Mouse (Mus musculus) testis, postnatal 10 days (tissue): ENCODE data around the gene Tiam1.

Source experiments
- DNase-seq: peaks from one replicate; pipeline ENCODE4 v3.0.0; 2021; ENCODE audit warnings: low spot score

Gene Tiam1

DNA sequence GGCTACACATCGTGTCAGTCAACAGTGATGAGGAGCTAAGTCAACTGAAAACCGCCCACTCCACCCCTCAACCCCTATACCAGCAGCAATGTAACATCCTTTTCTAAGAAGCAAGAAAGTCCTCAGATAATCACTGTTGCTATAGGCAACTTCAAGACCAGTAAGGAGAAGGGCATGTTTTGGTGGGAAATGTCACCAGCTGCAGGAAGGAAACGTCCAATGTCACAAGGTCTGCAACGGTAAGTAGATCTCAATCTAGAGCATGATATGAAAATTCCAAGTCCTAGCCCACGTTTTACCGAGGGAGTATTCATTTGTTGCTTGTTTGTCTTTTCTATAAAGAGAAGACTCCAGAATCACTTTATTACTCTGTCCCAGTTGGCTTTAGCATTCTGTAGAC, 95.7 kb downstream of the Tiam1 start:
- no peak for DNase-seq

DNA sequence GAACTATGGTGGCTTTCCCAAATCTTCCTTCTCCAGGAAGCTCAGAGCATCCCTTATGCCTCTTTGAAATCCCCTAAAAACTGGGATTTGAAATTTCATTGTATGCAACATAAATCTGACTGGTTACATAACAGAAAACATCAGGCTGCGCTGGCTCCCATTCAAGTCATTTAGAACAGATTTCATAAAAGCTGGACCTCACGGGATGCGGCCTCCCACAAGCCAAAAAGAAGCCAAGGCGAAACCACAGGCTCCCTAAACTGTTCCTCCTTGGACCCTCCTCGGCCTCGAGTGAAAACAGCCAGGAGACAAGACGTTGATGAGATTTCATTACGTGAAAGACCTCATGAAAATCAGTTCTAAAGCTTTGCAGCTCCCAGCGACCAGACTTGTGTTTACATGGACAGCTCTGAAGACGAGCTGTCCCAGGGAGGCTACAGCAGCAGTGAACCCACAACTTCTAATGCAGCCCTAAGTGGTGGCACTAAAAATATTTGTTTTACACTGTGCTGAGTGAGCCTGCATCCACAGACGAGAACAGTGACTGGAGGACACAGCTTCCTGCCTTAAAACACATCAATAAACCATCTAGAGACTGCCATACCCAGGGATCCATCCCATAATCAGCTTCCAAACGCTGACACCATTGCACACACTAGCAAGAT, 96.9 kb downstream of the Tiam1 start:
- DNase-seq: no peak

- DNase-seq: no peak
These were observed 98.0 kb downstream of the Tiam1 start for GRCm38 (mm10) chr16:90045611-90046010.

DNA sequence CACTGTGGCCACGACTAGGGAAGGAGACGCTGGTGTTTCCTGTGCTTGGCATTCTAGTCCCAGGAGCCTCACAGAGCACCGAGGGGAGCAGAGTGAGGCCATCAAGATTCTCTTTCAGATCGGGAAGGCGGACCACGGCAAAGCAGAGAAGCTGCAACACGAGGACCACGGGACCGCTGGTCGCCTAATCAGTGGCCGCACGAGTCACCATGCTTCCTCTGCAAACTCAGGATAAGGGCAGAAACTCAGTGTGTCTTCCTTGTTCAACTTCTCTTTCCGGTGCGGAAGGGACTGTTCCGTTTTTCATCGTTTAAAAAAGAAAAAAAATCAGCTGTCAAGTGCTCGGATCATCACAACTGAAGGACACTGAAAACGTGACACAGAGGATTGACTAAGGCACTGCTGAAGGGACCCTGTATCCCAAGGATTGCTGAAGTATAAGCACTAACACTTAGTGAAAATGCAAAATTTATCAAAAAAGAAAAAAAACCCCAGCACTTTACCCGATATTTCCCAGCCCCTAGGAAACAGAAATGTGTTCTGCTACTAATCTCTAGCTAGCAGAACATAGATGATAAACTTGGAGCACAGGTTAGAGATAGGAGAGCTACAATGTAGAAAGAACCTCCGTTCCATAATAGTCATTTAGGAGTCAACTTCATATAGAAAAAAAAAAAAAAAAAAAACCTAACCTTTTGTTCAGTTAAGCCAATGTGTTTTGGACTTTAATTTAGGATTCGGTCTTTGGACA, 99.4 kb downstream of the Tiam1 start:
- DNase-seq: no peak

DNA sequence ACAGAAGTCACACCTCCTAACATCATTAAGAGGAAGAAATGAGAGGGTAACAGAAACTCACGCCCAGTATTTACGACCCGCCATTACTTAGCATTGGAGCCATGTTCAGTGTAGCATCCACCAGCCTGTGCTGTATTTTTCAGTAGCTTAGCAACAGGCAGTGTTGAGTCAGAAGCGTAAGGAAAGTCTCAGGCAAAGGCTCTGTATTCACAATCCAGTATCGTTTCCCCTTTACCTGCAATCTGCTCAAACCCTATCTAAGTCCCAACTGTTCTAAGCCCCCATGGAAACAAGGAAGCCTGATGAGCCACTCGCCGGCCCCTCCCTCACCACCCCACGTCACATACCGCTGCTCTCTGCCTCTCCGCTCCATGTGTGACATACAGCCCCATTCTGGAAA, 100.7 kb downstream of the Tiam1 start:
- no peak for DNase-seq

DNA sequence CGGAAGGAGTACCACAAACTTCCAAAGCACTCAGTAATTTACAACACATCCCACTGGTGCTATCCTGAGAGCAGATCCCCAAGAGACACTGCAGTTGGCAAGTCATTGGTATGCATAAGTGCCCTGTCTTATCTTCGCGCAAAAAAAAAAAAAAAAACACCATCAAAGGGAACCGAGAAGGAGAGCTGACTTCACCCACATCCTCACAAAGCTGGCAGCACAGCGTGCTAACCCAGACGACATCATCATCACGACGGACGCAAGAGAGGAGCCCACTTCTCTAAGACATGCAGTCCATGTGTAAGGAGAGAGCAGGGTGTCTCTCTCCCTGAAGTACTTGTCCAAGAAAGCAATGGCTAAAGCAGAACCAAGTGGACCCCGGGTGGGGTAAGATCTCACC, 101.2 kb downstream of the Tiam1 start:
- DNase-seq: no peak

- no peak for DNase-seq
These were observed 102.7 kb downstream of the Tiam1 start for GRCm38 (mm10) chr16:90040771-90041364.

- no peak for DNase-seq
These were observed 107.9 kb downstream of the Tiam1 start for GRCm38 (mm10) chr16:90035595-90036110.

DNA sequence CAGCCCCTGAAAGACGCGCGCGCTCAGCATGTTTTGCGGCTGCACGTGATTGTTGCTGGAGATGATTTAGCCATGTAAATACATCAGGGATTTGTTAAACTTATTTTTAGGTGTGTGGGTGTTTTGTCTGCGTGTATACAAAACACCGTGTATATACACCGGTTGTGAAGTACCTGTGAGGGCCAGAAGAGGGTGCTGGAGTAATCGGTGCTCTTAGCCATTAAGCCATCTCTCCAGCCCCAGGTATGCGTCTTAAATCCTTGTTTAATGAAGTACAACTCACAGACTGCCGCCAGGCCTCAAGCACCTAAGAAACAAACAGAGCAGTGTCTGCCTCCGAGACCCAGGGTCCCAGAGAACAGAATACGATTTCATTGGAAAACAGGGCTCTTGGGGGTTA, 113.2 kb downstream of the Tiam1 start:
- DNase-seq: no peak

- DNase-seq: no peak
These were observed 115.7 kb downstream of the Tiam1 start for GRCm38 (mm10) chr16:90027886-90028285.

DNA sequence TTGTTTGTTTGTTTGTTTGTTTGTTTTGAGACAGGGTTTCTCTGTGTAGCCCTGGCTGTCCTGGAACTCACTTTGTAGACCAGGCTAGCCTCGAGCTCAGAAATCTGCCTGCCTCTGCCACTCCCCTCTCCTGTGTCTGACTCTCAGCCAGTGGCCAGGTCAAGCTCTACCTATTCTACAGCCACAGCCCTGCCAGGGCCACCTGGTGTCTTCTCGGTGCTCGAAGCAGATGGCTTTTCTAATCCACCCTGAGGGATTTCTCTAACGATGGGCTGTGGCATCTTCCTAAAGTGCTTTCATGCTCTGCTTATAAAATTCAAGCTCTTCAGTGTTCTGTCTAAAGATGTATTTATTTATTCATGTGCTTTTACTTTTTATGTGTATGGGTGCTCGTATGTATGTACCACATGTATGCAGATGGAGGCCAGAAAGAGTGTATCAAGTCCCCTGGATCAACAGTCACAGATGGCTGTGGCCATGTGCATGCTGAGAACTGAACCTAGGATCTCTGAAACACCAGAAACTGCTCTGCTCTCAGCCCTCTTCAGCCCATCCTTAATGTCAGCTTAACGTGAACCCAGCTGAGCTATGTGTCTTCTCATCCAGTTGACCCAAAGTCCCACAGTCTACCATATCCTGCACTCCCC, 117.9 kb downstream of the Tiam1 start:
- no peak for DNase-seq

- DNase-seq: no peak
These were observed 119.9 kb downstream of the Tiam1 start for GRCm38 (mm10) chr16:90023665-90024010.

GRCm38 (mm10) chr16:90022932-90023664, 120.5 kb downstream of the Tiam1 start:
- DNase-seq: no peak

DNA sequence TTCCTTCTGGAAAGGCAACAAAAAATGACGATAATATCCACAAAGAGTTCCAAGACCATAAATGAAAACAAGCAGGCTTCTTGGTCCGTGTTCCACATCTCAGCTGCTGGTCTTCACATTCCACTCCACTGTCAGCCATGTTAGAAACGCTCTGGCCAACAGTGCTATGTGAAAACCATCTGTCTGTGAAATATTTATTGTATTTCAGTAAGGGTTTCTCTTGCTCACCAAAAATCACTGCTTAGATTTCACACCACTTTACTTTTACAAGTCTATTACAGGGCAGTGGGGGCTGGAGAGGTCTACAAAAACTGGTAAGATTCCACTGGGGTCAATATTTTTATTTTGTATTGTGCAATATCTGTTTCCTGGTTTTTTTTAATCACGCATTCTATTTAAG, 127.5 kb downstream of the Tiam1 start:
- DNase-seq: no peak

DNA sequence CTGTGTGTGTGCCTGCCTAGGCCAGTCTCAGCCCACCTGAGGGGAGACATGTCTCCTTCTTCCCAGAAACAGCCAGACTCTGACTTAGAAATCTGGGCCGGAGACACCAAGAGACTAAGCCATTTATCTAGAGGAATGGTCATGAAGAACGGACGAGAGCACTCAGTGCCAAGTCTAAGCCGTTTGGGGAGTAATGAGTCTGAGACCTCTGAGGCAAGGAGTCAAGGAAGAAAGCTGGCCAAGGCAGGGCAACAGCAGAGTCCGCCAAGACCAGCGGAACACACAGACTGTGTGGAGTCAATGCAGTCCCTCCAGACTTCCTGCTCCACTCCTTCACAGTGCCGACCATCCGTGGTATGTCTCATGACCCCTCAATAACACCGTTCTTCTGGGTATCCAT, 129.0 kb downstream of the Tiam1 start:
- DNase-seq: peak; percentile 49

DNA sequence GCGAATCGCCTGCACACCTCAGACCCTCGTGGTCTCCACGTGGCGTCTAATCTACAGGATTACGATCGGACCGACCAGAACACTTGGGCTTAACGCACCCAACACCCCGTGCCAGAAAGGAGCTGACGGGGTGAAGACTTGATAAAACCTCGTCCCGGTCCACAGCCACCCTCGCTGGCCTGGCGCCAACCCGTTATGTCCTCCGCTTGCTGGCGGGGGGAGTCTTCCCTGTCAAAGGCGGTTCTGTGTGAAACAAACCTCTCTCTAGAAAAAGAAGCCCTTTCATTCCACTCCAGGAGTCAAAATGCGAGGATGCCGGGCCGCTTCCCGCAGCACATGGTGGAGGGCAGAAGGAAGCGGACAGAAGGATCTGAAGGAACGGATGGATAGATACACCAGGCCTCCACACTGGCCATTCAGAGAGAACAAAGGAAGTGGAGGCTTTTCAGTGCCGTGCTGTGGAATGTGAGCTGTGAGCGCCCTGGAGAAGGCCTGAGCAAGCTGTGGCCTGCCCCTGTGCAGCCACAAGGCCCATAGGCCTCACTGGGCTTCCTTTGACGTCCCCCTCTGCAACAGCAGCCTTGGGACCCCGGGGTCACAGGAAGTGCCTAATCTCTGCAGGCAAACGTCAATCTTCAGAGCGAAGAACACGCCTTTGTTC, 131.9 kb downstream of the Tiam1 start:
- DNase-seq: peak; percentile 80

DNA sequence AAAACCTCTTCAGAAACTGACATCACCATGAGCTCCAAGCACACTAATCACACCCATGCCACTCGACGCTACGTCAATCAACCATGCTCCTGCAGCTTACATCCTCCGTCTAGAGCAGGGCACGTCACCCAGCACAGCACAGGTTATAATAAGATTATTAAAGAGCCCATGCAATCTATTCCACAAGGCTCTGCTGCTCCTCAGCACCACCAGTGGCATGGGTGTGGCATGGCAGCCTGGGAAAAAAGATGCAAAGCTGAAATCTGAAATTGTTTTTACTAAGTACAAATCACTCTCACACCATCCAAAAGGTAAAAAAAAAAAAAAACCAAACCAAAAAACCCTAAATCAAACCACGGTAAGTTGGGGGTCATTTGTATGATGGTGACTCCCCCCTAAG, 135.1 kb downstream of the Tiam1 start:
- no peak for DNase-seq

DNA sequence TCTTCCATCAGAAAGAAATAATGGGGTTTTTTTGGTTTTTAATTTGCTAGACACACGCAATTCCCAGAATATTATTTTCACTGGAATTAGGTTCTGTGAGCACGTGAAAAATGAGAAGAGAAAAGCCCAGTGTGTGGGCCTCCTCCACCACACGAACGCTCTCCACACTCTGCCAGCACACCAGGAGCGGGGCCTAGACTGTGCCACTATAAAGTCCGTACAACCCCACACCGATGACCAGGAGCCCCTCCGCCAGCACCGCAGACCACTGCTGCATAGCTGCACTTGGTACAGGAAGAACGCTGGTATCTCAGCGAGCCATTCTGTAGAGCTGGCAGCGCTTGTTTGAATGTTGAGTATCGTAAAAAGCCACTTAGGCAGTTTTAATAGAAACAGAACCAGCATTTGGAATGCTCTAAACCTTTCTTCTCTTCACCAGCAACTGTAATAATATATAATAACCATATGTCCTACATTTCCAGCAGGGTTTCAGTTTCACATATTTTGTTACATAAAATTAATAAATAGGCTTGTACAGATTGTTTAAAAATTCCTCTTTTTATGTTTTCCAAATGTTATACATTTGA, 136.1 kb downstream of the Tiam1 start:
- no peak for DNase-seq

DNA sequence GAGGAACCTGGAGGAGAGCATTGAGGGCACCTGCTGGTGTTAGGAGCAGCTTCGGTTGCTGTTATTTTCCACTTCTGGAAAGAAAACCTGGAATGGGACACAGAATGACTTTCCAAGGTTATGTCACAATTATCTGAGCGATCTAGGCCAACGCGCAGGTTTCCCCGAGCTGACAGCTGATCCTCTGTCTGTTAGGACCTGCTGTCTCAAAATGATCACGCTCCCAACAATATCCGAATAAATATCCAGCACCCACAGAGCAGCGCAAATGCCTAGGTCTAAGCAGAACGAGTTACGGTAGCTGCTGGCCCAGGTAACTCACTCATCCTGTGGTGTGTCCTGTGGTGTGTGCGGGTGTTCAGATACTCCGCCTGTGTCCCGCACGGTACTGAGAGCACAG, 140.0 kb downstream of the Tiam1 start:
- DNase-seq: no peak

DNA sequence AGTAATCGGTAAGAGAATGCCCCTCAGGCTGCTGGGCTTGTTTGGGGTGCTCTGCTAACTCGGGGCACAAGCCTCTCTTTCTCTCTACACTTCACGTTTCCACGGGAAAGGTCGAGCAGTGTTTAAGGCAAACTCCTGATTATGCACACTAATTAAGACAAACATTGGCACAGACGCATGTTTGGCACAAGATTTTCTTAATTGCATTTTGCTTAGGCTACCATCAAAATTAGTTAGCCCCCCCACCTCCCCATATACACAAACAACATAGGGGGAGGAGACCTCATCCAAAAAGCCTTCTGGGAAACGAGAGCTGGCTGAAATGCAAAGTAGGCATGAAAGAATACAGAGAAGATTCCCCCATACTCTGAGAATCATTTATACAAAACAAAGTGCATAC, 148.4 kb downstream of the Tiam1 start:
- DNase-seq: no peak
